Mouse (Mus musculus): ENCODE data around the gene Rbfox2.

DNA sequence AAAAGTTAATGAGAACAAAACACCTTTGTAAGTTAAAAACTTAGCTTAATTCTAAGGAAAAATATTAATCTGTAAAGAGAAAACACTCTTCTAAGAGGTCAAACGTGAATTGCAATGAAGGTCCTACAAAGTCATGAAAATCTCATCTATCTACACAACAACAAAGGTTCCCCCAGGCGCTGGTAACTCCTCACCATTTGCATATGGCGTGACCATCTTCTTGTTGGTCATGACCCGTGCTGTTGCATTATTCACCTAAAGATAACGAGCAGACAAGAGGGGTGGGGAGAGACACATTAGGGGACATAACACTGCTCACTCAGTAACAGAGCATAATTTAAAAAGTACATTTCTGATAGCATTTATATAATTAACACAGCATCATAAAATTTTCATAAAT is 204.1 kb downstream of the Rbfox2 start:
- no peak for TF ChIP-seq CTCF (IDR thresholded peaks at IDR 0.05; ENCODE audit: low read depth)
- TF ChIP-seq EP300 (optimal IDR thresholded peaks at IDR 0.05) = no peak
